Mouse (Mus musculus) stomach, postnatal 0 days (tissue): ENCODE measurements around the gene Ust. TPM values are rescaled to one million over a fixed set of nuclear protein-coding genes. Genes with fewer than 3 reads are reported as not detected.

Experiments used
- ATAC-seq: fragments of 200-750 bp; cut with Nextera tagmentation; 2 replicates; pipeline ENCODE4 v1.8.0; 2017; ENCODE audit not compliant: low FRiP score, low TSS enrichment
- DNase-seq: peaks from one replicate; pipeline ENCODE4 v3.0.0-alpha.2; 2016; ENCODE audit warnings: low spot score
- H3K27ac ChIP-seq: fragments of 300-500 bp; sonication (generic); replicated peaks from 2 replicates; pipeline ENCODE4 v1.5.1; 2014; ENCODE audit warnings: mild to moderate bottlenecking, control low read depth
- H3K27me3 ChIP-seq: fragments of 300-500 bp; sonication (generic); 2 replicates; pipeline ENCODE4 v1.6.1; 2014; ENCODE audit warnings: low read length; ENCODE audit not compliant: control insufficient read depth, insufficient read depth
- H3K36me3 ChIP-seq: fragments of 300-500 bp; sonication (generic); 2 replicates; pipeline ENCODE4 v1.6.1; 2014; ENCODE audit warnings: low read length, mixed read lengths; ENCODE audit not compliant: control insufficient read depth, insufficient read depth
- H3K4me1 ChIP-seq: fragments of 300-500 bp; sonication (generic); replicated peaks from 2 replicates; pipeline ENCODE4 v1.6.1; 2014; ENCODE audit warnings: antibody characterized with exemption; ENCODE audit not compliant: control insufficient read depth, insufficient read depth
- H3K4me2 ChIP-seq: fragments of 300-500 bp; sonication (generic); replicated peaks from 2 replicates; pipeline ENCODE4 v1.6.1; 2014; ENCODE audit warnings: low read depth, mild to moderate bottlenecking, control low read depth, moderate library complexity
- H3K4me3 ChIP-seq: fragments of 300-500 bp; sonication (generic); 2 replicates; pipeline ENCODE4 v1.5.1; 2014; ENCODE audit warnings: low read depth, low read length, control low read depth
- H3K9ac ChIP-seq: fragments of 300-500 bp; sonication (generic); 2 replicates; pipeline ENCODE4 v1.6.1; 2014; ENCODE audit warnings: mild to moderate bottlenecking, low read length, control low read depth, mixed read lengths
- H3K9me3 ChIP-seq: fragments of 300-500 bp; sonication (generic); 2 replicates; pipeline ENCODE4 v1.6.1; 2016; ENCODE audit warnings: low read length; ENCODE audit not compliant: control insufficient read depth
- CTCF ChIP-seq: IDR thresholded peaks from 2 replicates; pipeline ENCODE4 v1.5.1; 2016; ENCODE audit warnings: antibody characterized with exemption, low read depth, mild to moderate bottlenecking, moderate library complexity
- EP300 ChIP-seq: optimal IDR thresholded peaks from 2 replicates; pipeline ENCODE3; 2016; ENCODE audit warnings: antibody characterized with exemption
- WGBS: fragments of 180-500 bp; shearing (Covaris S2); extraction: QIAGEN DNeasy Blood & Tissue Kit; methylation state at CpG from one replicate; pipeline ENCODE4 v1.1.7; 2014; 5-methylcytosine and 5-hydroxymethylcytosine counted together
- polyA plus RNA-seq: library from polyadenylated mRNA; unstranded; fragments of >200 nt; fragmentation: Nextera tagmentation; extraction: Ambion mirVana; gene quantifications from 2 replicates; pipeline ENCODE4 v1.2.1, GENCODE M21; 2015

The Ust gene
- polyA plus RNA-seq, 1 experiment from 2014 or later: 2.4 TPM

- ATAC-seq: no peak
- H3K27ac ChIP-seq: no peak overlapping the region
- no peaks in the 10 kb centered on the region for H3K9me3 ChIP-seq
- no peak overlapping the region for H3K9ac ChIP-seq
- no peak overlapping the region for H3K4me3 ChIP-seq
- 61% methylated on average over 5 of the region's 5 CpGs for WGBS
- H3K36me3 ChIP-seq: no peaks in the 10 kb centered on the region
- H3K27me3 ChIP-seq: no peaks in the 10 kb centered on the region
- TF ChIP-seq EP300 (no peak), CTCF (no peak)
- H3K4me2 ChIP-seq: no peak overlapping the region
- DNase-seq: no peak
- no peaks in the 10 kb centered on the region for H3K4me1 ChIP-seq
Measured at GRCm38 (mm10) chr10:8290661-8291060, 228.0 kb downstream of the Ust start.

GRCm38 (mm10) chr10:8287350-8287791 is 231.3 kb downstream of the Ust start:
- Histone ChIP-seq H3K36me3 (no peaks in the 10 kb centered on the region), H3K9me3 (no peaks in the 10 kb centered on the region), H3K4me3 (no peak overlapping the region), H3K9ac (no peak overlapping the region), H3K27ac (no peak overlapping the region), H3K4me1 (no peaks in the 10 kb centered on the region), H3K27me3 (no peaks in the 10 kb centered on the region), H3K4me2 (no peak overlapping the region; the same call in 1 of the 2 replicates)
- TF ChIP-seq EP300: no peak
- no peak for TF ChIP-seq CTCF
- peak; percentile 27 for DNase-seq
- WGBS: 12% methylated on average over 6 of the region's 6 CpGs
- ATAC-seq: 0 out of 2 replicates have a peak, but pooled peaks have one; percentile 61

GRCm38 (mm10) chr10:8283991-8284390 is 234.6 kb downstream of the Ust start:
- H3K27ac ChIP-seq: no peak overlapping the region
- H3K9ac ChIP-seq: no peak overlapping the region
- no peaks in the 10 kb centered on the region for H3K4me1 ChIP-seq
- DNase-seq: no peak
- WGBS: 90% methylated on average over 3 of the region's 3 CpGs
- no peaks in the 10 kb centered on the region for H3K36me3 ChIP-seq
- H3K9me3 ChIP-seq: no peaks in the 10 kb centered on the region
- TF ChIP-seq EP300 (no peak), CTCF (no peak)
- no peaks in the 10 kb centered on the region for H3K27me3 ChIP-seq
- ATAC-seq: no peak
- no peak overlapping the region for H3K4me3 ChIP-seq
- no peak overlapping the region for H3K4me2 ChIP-seq

GRCm38 (mm10) chr10:8277094-8277493 is 241.5 kb downstream of the Ust start:
- WGBS: 80% methylated on average over 5 of the region's 5 CpGs
- Histone ChIP-seq H3K4me2 (no peak overlapping the region), H3K9ac (no peak overlapping the region)

GRCm38 (mm10) chr10:8269681-8270080 is 248.9 kb downstream of the Ust start:
- H3K36me3 ChIP-seq: no peaks in the 10 kb centered on the region
- H3K9me3 ChIP-seq: no peaks in the 10 kb centered on the region
- H3K9ac ChIP-seq: no peak overlapping the region
- DNase-seq (no peak), ATAC-seq (no peak)
- no peaks in the 10 kb centered on the region for H3K27me3 ChIP-seq
- H3K27ac ChIP-seq: no peak overlapping the region
- no peaks in the 10 kb centered on the region for H3K4me1 ChIP-seq
- H3K4me3 ChIP-seq: no peak overlapping the region
- 79% methylated on average over 4 of the region's 4 CpGs for WGBS
- H3K4me2 ChIP-seq: no peak overlapping the region
- no peak for TF ChIP-seq EP300
- TF ChIP-seq CTCF: no peak

More at GRCm38 (mm10) chr10:8277094-8277493, 241.5 kb downstream of the Ust start:
- TF ChIP-seq EP300: no peak
- TF ChIP-seq CTCF: no peak
- Histone ChIP-seq H3K27me3 (no peaks in the 10 kb centered on the region), H3K4me3 (no peak overlapping the region), H3K36me3 (no peaks in the 10 kb centered on the region), H3K27ac (no peak overlapping the region), H3K4me1 (no peaks in the 10 kb centered on the region), H3K9me3 (no peaks in the 10 kb centered on the region)
- DNase-seq: no peak
- ATAC-seq: no peak

- Histone ChIP-seq H3K9ac (no peak overlapping the region), H3K27ac (no peak overlapping the region), H3K4me1 (no peaks in the 10 kb centered on the region), H3K9me3 (no peaks in the 10 kb centered on the region), H3K4me2 (no peak overlapping the region), H3K36me3 (no peaks in the 10 kb centered on the region), H3K27me3 (no peaks in the 10 kb centered on the region), H3K4me3 (no peak overlapping the region)
- ATAC-seq: no peak
- WGBS: 38% methylated on average over 4 of the region's 4 CpGs
- TF ChIP-seq CTCF (no peak), EP300 (no peak)
- no peak for DNase-seq
Measured at GRCm38 (mm10) chr10:8259716-8260115, 258.9 kb downstream of the Ust start.
